Mouse (Mus musculus) adipocyte (in vitro differentiated cells): ENCODE data around the gene Gal3st1.
"Not testable (repeated sequence)": the region's sequence is repeated elsewhere in the genome, so short reads cannot be mapped to it uniquely, and the experiment has no call there.

ENCODE experiments used
- DNase-seq: peaks from one replicate; pipeline ENCODE4 v3.0.0-alpha.2; 2016; ENCODE audit warnings: low spot score

Gal3st1 gene

GRCm38 (mm10) chr11:3983291-3983862 lies at the start of gene Gal3st1:
Gal3st1 (plus strand) TSS chr11:3983636.
- no peak for DNase-seq

GRCm38 (mm10) chr11:3933756-3934285 lies 49.6 kb upstream of the Gal3st1 start:
- no peak for DNase-seq

GRCm38 (mm10) chr11:3935135-3935534 lies 48.3 kb upstream of the Gal3st1 start:
- DNase-seq = no peak

GRCm38 (mm10) chr11:3936318-3936717 lies 47.1 kb upstream of the Gal3st1 start:
- DNase-seq = no peak

GRCm38 (mm10) chr11:3937321-3937874 lies 46.0 kb upstream of the Gal3st1 start:
- DNase-seq = no peak

- no peak for DNase-seq
Measured at GRCm38 (mm10) chr11:3941371-3941770, 42.1 kb upstream of the Gal3st1 start.

- no peak for DNase-seq
Measured at GRCm38 (mm10) chr11:3946386-3946785, 37.0 kb upstream of the Gal3st1 start.

- not testable (repeated sequence) for DNase-seq
Measured at GRCm38 (mm10) chr11:3954876-3955275, 28.6 kb upstream of the Gal3st1 start.

- DNase-seq = not testable (repeated sequence)
Measured at GRCm38 (mm10) chr11:3955371-3955770, 28.1 kb upstream of the Gal3st1 start.

GRCm38 (mm10) chr11:3960901-3961300 lies 22.5 kb upstream of the Gal3st1 start:
- no peak for DNase-seq

- DNase-seq = no peak
Measured at GRCm38 (mm10) chr11:3961761-3962160, 21.7 kb upstream of the Gal3st1 start.

- no peak for DNase-seq
Measured at GRCm38 (mm10) chr11:3963155-3963554, 20.3 kb upstream of the Gal3st1 start.

- DNase-seq = peak; percentile 94
Measured at GRCm38 (mm10) chr11:3963610-3964415, 19.6 kb upstream of the Gal3st1 start, which contains the start of gene Pes1. Pes1 (plus strand) TSS chr11:3963975.

GRCm38 (mm10) chr11:3964416-3965172 lies 18.8 kb upstream of the Gal3st1 start:
- DNase-seq = no peak

- peak; percentile 45 for DNase-seq
Measured at GRCm38 (mm10) chr11:3969837-3970236, 13.6 kb upstream of the Gal3st1 start.

GRCm38 (mm10) chr11:3970361-3970760 lies 13.1 kb upstream of the Gal3st1 start:
- no peak for DNase-seq

GRCm38 (mm10) chr11:3973081-3973480 lies 10.4 kb upstream of the Gal3st1 start:
- DNase-seq = no peak

- no peak for DNase-seq
Measured at GRCm38 (mm10) chr11:3974311-3974710, 9.1 kb upstream of the Gal3st1 start.

- no peak for DNase-seq
Measured at GRCm38 (mm10) chr11:3976678-3977077, 6.8 kb upstream of the Gal3st1 start, which contains the start of gene 4930556J24Rik. 4930556J24Rik (minus strand) TSS chr11:3976778.

GRCm38 (mm10) chr11:3978421-3978820 lies 5.0 kb upstream of the Gal3st1 start:
- DNase-seq = no peak

- no peak for DNase-seq
Measured at GRCm38 (mm10) chr11:3981536-3981935, 1.9 kb upstream of the Gal3st1 start.
